Mouse (Mus musculus) layer of hippocampus, postnatal 36 days (tissue): ENCODE measurements around the gene Atg9a. TPM values are rescaled to one million over a fixed set of nuclear protein-coding genes. Genes with fewer than 3 reads are reported as not detected.
A peak's percentile ranks its signal among the peaks of the same experiment; 100 is the strongest.
"Not testable (repeated sequence)": the region's sequence is repeated elsewhere in the genome, so short reads cannot be mapped to it uniquely, and the experiment has no call there.

Experiments used
- DNase-seq, 2 experiments: peaks; one replicate each; pipeline ENCODE4 v3.0.0; 2022
- total RNA-seq, 2 experiments: library from RNA; stranded (reverse); gene quantifications; 2 replicates each; pipeline ENCODE4 v1.2.3; 2021

The Atg9a gene
- total RNA-seq, result 100 to 1,000 TPM; 113 to 114 TPM

DNA sequence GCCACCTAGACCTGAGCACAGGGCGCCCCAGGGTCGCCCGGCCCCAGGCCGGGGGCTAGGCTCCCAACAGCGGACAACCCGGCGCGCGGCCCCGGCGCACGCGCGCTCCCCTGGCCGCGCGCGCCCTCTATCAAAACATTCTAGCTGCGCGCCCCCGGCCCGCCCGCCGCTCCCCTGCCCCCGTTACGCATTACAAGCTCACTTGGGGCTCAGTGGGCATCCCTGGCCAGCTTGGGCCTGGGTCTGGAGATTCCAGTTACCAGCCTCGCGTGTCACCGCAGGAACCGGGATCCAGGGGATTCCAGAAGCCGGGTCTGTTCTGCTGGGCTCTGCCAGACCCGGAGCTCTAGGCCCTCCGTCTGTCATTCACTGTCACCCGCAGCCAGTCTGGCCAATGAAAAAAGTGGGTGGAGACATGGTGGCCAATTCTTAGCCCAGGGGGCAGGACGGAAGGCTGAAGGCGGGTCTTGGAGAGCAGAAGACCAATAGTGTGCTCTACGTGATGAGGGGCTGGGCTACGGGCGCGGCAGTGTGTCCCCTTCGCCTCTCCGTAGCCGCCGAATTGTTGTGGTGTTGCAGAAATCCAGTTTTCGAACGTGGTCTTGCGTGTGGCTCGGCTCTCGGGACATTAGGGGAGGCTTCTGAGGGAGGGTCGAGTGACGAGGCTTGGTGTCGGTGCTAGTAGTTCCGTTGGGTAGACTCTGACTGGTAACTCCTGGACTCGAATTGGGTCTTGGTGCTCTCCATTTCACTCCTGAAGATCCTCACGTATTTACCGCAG, at the start of gene Atg9a, which contains the start of gene Ankzf1:
Gene Atg9a (minus strand): TSS at position 575 of the 781 bp plus-strand sequence.
Gene Ankzf1 (plus strand): TSS at position 530 of the 781 bp plus-strand sequence.
- DNase-seq, result peak; percentile 95 to 97

DNA sequence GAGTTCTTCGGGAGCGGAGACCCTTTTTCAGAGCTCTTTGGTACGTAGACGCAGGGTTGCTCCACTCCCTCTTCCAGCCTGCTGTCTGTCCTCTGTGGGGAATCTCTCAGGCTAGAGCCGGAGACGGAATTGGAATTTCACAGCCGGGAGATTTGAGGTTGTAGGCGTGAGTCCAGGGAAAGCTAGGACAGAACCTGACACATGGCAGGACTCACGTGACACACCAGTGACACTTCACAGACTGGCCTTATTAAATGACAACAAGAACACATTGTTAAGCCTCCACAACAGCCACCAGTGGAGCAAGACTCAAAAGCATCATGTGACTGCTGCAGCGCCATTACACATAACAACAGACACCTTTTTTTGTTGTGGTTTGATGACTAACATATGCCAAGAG, 47.6 kb upstream of the Atg9a start:
- DNase-seq, result no peak

DNA sequence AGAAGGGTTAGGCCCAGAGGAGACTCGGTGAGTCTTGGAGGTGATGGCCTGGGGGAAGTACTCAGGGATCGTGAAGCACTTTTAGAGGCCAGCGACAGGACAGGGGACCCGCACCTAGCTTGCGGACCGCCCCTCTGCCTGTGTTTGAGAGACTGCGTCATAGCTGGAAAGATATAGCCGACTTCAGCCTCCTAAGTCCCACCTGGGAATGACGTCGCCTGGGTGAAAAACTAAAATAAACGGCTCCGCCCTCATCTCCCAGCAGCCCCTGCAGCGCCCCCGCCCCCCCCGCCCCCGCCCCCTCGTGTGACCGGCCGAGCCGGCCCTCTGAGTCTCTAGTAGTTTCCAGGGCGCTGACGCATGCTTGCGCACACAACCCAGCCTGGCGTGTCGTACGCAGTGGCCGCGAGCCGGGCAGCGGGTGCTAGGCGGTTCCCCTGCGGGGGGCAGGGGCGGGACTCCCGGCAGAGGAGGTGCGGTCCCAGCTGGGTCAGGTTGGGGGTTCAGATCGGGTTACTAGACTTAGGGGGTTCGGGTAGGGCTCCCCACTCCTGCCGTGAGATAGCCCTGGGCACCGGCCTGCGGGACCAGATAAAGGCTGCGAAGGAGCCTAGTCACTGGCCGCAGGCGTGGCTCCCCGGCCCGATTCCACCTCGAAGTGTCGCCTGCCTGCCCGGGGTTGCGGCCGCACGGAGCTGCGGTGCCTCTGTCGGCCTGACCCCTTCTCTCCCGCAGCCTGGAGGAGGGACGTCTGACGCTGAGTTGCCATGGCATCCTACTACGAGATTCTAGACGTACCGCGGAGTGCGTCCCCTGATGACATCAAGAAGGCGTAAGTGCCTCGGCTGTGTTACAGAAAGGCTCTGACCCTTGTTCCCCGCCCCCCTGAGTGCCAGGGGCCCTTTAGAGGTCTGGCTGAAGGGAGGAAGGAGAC, 44.4 kb upstream of the Atg9a start, which contains the start of gene Dnajb2:
Gene Dnajb2 (plus strand): TSS at position 290 of the 934 bp plus-strand sequence.
- peak; percentile 82 to 83 for DNase-seq

DNA sequence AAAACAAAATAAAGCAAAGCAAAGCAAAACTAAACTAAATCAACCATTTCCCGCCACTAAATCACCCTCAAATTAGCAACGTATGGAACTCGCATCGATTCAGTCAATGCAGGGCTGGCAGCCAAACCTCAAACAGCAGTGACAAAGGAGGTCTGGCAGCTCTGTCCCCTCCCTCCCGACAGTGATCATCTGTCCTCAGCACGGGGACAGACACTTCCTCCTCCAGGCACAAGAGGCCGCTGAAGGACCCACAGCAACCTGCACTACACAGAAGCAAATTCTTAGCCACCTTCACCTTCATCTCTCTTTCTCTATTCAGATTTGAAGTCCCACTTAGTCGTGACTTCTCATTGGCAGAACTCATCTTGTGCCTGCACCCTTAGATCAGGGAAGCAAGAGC, 42.6 kb upstream of the Atg9a start:
- DNase-seq, result peak in 1 of 2 experiments; percentile 71

DNA sequence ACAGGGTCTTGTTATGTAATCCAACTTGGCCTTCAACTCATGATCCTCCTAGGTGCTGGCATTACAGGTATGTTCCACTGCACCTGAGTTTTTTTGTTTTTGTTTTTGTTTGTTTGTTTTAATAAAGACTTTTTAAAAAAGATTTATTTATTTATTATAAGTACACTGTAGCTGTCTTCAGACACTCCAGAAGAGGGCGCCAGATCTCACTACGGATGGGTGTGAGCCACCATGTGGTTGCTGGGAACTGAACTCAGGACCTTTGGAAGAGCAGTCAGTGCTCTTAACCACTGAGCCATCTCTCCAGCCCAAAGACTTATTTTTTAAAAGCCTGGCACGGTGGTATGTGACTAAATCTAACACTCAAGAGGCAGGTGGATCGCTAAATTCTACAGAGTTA, 40.5 kb upstream of the Atg9a start:
- DNase-seq, result not testable (repeated sequence)

DNA sequence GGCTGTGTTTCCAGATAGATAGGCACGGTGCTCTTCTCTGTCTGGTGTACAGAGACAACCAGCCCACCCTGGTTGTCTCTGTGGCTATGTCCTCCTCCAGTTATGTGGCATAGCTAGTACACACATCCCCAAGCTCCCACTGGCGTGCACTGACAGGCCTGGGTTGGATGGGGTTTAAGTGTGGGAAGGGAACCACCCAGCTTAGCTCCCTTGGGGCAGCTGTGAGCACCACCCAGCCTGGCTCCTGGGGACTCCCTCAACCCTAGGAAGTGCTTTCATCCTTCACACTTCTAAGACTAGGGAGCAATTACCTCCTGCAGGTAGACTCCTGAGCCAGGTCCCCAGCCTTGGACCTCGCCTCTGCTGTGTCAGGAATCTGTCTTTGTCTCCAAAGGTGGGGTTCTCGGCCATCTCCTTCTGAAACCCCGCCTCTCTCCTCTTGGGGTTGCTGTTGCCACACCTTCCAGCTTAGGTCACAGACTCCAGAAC, 39.7 kb upstream of the Atg9a start, which contains the start of gene A630095N17Rik:
Gene A630095N17Rik (minus strand): TSS at position 439 of the 489 bp plus-strand sequence.
- no peak for DNase-seq

DNA sequence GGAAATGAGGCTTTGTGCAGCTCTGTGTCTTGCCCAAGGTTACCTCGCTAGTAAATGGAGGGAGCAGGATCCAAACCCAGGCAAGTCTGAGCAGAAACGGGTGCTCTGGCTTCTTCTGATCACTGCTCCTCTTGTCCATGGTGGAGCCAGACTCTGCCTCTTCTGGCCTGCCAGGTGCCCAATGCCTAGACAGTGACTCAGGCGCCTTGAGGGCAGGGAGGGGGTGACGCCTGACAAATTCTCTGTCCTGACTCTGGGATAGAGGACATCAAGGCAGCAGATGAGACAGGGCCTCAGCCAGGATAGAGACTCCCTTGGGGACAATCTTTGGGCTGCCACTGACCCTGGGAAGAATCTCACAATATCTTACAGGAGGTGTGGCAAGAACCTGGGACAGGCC, 39.2 kb upstream of the Atg9a start:
- DNase-seq, result no peak

DNA sequence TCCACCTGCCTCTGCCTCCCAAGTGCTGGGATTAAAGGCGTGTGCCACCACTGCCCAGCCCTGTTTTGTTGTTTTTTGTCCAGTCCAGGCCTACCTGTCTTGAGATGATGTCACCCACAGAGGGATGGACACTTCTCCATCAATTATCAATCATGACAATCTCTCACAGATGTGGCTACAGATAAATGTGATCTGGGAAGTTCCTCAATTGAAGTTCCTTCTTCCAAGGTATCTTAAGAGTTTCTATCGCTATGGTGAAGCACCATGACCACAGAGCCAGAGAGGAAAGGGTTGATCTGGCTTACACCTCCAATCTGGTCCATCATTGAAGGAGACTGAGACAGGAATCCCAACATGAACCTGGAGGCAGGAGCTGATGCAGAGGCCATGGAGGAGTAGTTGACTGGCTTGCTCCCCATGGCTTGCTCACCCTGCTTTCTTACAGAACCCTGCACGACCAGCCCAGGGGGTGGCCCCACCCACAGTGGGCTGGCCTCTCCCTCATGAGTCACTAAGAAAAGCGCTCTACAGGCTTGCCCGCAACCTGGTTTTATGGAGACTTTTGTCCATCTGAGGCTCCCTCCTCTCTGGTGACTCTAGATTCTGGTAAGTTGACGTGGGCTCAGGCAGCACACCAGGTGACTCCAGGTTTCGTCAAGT, 38.5 kb upstream of the Atg9a start:
- no peak for DNase-seq

DNA sequence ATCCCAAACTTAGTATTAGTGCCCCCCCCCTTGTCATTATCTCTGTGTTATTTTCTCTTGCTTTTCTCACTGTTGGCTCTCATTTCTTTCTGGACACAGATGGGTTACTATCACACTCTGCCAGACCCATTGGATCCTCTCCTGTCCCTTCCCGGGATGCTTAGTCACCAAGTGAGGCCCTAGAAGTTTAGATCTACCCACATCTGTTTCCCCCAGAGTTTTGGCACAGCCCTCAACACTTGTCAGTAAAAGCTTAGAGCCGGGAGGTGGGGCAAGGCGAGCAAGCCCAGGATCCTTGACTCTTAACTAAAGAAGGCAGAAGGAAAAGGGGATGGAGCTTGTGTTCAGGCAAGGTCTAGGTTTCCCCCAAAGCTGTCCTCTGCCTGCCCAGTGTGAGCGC, 37.2 kb upstream of the Atg9a start:
- no peak for DNase-seq

DNA sequence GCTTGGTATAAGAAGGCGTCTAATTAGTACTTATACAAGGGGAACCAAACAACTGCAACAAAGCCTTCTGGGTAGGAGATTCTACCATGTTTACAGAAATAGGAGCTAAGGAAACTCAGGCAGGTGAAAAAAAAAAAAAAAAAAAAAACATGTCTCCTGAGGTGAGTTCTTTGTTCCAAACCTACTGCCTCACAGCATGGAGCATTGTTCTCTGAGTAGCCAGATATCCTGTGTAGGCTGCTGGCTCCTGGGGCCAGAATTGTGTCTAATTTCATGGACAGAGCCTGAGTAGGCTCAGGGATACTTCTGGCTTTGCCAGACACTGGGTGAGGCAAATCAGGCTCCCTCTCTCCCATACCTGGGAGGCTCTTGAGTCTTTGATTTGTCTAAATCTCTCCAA, 35.7 kb upstream of the Atg9a start:
- no peak for DNase-seq

DNA sequence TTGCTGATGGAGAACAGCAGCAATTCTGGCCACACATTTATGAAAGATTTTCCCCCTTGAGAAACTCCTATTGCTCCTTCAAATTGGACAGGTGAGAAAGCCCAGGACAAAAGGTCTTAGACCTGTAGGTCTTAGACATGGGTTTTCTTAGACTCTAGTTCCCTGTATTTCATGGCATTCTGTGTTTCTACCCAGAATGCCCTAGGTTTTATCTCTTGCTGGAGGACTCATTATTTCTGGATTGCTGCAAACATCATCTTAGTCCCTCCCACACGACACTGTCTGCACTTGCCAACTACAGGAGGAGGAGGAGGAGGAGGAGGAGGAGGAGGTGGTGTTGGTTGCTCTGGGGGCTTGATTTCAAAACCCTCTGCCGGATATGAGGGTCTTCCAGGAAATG, 34.1 kb upstream of the Atg9a start:
- DNase-seq, result no peak

DNA sequence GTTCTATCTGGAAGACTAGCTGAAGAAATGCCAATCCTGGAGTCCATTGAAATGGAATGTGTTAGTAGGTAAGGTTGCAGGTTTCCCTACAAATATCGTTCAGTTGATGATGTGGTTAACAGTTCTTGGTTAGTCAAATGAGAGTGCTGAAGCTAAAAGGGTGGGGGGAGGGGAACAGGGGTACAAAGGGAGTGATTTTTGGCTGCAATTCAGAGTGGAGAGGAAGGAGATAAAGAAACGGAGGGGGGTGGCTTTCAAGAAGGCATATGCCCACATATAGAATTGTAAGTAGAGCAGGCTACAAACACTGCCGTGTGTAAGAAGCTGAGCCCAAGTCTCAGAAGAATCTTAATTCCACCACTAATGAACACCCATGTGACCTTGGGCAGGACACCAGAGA, 33.5 kb upstream of the Atg9a start:
- no peak for DNase-seq

DNA sequence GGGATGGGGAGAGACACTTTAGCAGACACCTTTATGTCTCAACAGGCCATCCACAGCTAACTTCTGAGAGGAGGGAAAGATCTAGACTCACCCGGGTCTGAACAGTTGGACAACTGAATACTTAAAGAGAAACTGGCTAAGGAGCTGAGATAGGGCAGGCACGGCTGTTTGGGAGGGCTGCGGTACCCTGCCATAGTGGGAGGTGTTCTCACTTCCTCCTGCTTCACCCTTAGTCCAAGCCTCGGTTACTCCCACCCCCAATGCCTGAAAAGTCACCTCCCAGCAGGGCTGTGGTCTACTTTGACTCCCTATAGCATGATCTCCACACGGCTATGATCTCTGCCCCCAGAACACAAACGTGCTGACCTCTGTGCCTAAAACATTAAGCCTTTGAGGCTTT, 31.5 kb upstream of the Atg9a start:
- DNase-seq, result no peak

DNA sequence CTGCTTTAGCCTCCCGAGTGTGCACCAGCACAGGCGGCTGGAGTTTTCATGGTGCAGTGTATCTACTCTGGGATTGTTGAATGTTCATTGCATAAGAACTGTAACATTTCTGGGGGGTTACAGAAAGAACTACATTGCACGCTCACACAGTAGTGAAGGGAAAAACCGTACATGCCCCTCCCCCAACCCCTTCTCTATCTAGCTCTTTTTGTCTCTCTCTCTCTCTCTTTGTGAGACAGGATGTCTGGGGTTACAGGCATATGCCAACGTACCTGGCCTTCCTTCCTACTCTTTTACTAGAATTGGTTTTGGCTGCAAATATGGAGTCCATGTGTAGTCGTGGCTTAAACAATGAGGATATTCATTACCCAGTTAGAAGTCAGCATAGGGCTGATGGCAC, 30.9 kb upstream of the Atg9a start:
- no peak for DNase-seq

DNA sequence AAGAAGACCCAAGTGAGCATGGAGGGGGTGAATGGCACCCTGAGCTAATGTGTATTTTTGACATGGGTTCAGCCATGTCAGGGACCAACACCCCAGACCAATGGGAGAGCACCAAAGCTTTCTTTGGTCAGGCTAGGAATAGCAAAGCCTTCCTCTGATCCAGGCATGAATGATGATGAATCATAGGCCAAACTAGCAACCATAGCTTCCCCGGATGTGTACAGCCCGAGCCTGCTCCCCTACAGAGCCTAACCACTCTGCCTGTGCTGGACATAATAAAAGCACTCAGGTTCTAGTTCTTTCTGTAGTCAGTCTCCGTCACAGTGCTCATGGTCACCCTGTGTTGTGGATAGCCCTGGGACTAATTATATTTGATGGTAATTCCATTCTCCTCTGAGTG, 29.5 kb upstream of the Atg9a start:
- DNase-seq, result no peak

DNA sequence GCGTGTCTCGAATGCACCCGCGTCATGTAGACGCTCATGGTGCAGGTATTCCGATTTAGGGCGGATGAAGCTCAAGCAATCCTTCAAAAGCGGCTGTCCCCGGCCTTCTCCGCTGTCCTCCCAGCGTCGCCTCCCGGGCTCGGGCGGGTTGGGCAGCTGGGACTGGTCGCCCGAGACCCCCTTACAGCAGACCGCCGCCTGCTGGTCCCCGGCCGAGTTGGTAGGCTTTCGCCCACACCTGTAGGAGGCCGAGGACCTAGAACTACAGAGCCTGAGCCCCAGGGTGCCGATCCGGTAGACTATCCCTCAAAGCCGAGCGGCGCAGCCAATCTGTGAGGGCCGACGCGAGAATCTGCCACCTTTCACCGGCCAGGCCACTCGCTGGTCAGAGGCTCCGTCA, 27.5 kb upstream of the Atg9a start, which contains the start of gene Tuba4a:
Gene Tuba4a (minus strand): TSS at position 335 of the 400 bp plus-strand sequence.
- DNase-seq, result no peak

DNA sequence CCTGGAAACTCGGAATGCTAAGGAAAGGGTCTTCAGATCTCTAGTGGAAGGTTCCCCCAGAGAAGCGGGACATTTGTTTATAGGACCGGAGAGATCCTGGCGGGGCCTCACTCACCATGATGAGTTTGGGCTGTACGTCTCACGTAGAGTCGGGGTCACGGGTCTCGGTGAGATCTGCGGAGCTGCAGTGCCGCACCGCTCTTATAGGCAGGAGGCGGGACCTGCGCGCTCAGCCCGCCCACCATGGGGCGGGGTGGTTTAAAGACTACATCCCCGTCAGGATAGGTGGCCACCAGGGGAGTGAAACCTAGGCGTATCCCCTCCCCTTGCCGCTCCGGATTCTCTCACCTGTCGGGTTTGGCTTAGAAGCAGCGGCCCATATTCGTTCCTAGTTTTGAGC, 27.1 kb upstream of the Atg9a start:
- DNase-seq, result peak; percentile 90 to 91

DNA sequence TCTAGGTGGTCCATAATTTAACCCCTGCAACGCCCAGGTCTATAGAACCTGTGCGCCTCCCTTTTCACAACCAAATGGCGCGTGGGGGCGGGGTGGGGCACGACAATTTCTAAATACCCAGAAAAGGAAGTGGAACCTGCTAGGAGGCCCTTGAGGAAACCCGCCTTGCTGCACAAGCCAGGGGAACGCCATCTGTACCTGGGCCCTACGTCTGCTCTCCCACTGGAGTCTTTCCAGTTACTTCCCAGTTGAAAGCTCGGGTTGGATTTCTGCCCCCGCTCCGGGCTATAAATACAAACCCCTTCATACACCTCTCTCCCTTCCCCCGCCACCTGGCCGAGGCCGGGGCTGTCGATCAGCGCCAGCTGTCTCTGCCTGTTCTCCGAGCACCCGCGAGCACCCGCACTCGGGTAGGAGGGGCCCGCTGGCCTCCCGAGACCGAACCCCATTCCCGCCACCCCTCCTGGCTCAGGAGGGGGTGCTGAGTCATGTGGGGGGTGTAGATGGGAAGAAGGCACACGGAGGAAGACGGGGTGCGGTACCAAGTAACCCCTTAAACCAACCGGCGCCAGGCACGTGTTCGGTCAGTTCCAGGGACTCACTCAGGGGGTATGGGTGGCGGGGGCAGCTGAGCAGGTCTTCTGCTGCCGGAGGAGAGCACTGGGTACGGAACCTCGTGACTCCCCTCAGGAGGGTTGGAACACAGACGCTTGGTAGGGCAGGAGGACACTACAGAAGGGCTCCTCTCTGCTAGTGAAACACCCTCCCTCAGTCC, 26.4 kb upstream of the Atg9a start:
- DNase-seq, result peak; percentile 55 to 61

DNA sequence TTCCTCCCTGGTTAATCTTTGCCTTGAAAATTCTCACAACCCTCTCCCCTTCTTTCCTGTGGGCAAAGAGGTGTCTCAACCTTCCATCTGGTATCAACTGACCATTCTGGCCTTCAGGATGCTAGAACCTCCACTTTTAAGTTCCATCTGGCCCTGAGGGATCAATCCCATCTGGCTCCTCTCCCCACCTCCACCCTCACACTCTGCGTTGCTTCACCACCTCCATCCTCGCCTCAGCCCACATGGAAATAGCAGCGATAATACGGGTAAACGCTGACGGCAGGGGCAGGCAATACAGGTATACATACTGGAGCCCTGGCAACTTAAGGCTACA, 25.9 kb upstream of the Atg9a start:
- DNase-seq, result peak in 1 of 2 experiments; percentile 45

DNA sequence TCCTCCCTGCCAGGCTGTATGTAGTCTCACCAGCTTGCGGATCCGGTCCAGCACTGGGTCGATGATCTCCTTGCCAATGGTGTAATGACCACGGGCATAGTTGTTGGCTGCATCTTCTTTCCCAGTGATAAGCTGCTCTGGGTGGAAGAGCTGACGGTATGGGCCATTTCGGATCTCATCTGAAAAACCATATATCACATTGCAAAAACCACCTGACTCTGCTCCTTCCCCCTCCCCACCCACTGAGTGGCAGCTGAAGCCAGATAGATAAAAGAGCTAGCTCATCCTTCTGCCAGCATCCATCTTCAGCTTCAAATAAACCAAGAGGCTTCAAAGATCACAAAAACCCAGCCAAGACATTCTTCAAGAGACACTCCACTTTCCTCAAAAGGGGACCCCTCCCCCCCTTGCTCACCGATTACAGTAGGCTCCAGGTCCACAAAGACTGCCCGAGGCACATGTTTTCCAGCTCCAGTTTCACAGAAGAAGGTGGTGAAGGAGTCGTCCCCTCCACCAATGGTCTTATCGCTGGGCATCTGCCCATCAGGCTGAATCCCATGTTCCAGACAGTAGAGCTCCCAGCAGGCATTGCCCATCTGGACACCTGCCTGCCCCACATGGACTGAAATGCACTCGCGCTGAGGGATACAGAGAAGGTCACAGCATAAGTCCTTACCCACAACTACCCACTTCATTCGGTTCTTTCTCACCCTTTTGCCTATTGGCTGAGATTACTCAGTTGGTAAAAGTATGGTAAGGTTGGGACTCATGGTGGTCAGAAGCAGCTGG, 25.0 kb upstream of the Atg9a start:
- peak in 1 of 2 experiments; percentile 9 for DNase-seq

DNA sequence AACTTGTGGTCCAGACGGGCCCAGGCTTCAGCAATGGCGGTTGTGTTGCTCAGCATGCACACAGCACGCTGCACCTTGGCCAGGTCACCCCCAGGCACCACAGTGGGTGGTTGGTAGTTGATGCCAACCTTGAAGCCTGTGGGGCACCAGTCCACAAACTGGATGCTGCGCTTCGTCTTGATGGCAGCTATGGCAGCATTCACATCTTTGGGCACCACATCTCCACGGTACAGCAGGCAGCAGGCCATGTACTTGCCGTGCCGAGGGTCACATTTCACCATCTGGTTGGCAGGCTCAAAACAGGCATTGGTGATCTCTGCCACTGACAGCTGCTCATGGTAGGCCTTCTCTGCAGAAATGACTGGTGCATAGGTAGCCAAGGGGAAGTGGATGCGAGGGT, 23.8 kb upstream of the Atg9a start:
- DNase-seq, result peak in 1 of 2 experiments; percentile 9
